Mouse (Mus musculus) liver, adult (tissue): ENCODE measurements around the gene BC034090.

ENCODE experiments used
- GATA4 ChIP-seq: IDR thresholded peaks from 2 replicates; pipeline ENCODE4 v1.6.1; 2014; ENCODE audit warnings: mild to moderate bottlenecking, low read length; ENCODE audit not compliant: insufficient replicate concordance

Gene BC034090

DNA sequence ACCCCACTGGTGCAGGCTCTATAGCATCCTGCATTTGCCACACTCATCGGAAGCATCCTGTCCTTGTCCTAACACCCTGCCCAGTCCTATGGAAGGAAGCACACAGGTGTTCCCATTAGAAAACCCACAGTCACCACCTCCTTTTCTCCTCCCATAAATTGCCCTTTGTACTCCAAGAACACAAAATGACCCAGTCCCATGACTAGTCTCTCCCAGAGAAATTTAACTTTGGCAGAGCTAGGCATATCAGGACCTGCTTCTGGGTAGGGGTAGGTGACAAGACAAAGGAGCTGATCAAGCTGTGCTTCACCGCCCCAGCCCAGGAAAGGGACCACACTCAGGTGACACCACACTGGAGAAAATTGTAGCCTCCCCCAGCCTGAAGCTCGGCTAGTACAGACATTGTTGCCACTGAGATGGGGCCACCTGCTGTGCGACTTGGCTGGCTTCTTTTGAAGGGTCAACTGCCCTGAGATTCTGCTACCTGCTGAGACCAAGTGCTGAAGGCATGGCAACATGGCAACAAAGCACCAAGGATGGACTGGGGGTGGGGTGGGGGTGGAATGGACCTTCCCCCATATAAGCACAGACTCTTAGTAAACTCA lies 6.4 kb upstream of the BC034090 start:
- TF ChIP-seq GATA4 = no peak

DNA sequence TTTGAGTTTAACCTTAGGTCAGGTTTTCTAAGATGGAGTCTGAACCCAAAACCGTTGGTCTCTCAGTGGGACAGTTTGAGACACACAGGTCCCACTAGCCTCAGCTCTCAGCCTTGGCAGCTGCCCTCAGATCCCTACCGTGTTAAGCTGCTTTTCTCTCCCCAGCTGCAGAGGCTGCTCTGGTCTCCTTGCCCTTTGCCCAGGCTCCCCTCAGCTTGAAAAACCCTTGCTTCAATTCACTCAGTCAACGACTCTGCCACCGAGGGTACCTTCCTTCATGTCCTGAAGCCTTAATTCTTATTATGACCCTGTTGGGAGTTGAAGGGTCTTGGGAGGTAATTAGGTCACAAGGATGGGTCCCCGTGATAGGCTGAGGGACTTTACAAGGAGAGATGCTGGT lies 5.7 kb upstream of the BC034090 start:
- TF ChIP-seq GATA4 = no peak

DNA sequence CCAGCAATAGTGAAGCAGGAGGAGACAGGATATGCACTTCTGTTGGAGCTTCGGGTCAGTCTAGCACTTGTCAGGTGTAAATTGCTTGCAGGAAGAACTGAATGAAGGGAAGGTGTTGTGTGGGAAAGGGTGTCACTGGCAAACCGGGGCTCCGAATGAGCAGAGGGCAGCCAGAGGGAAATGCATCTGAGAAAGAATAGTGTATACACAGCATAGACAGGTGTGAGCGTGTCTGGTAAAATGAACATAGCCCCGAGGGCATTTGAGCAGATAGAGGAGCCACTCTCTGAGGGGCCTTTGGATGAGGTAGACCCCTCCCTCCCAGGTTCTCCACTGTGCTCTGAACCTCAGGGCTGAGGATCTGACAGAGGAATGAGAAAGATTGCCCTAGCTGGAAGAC lies 3.8 kb upstream of the BC034090 start:
- TF ChIP-seq GATA4 = no peak

DNA sequence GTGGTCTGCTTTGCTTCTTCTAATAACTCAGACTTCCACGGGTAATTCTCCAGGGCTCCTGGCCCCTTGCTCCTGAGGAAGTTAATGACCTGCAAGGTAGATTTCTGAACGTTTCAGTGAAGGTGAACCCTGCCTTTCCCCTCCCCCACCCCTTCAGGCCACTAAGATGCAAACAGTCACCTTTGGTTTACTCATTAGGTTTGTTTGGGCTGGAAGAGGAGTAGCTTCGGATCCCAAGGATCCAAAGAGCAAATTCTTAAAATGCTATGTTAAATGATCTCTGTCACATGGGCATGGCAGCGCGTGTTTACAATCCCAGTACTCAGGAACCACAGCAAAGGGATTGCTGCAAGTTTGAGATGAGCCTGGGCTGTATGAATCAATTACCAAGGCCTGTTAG lies 3.2 kb upstream of the BC034090 start:
- no peak for TF ChIP-seq GATA4

DNA sequence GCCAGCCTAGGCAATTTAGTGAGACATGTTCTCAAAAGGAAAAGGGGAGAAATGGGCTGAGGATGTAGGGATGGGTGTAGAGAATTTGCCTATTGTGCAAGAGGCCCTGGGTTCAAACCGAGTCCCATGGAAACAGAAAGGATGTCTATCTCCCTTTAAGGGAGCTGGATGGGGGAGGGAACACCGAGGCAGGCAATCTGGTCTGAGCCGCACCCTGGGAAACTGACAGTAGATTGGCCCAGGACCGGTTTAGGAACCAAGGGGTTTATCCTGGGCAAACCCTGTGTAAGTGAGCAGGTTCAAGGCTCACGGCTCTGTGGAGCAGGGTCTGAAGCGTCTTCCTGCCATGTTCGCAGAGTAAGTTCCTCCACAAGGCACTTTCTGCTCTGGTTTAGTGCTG lies 1.3 kb upstream of the BC034090 start:
- no peak for TF ChIP-seq GATA4

DNA sequence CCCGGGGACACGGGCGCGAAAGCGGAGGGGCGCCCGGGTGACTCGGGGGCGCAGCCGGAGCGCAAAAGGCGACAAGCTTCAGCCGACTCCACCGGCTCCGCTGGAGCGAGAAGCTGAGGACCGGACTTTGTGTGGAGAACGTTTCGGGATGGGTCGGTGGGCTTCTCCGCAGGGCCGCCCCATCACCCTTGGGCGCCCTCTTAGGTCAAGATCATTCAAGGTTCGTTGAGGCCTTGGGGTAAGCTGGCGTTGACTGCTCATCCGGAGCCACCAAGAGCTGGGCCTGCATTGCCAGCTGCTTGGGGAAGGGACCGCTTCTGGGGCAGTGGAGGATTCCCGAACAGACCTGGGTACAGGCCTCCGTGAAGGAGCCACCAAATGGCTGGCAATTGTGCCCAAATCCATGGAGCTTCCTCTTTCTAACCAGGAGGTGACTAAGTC lies 547 bp upstream of the BC034090 start:
- no peak for TF ChIP-seq GATA4

DNA sequence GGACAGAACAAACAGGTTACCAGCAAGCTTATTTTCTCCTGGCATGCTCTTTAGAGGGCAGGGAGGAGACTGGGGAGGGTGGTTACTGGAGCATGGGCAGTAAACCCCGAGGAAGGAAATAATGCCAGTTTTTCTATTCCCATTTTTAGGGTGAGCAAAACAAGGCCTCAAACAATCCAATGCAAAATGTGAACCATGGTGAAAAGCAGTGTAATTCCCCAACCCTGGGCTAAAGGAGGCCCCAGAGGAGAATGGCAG lies 1.8 kb downstream of the BC034090 start:
- TF ChIP-seq GATA4 = no peak

DNA sequence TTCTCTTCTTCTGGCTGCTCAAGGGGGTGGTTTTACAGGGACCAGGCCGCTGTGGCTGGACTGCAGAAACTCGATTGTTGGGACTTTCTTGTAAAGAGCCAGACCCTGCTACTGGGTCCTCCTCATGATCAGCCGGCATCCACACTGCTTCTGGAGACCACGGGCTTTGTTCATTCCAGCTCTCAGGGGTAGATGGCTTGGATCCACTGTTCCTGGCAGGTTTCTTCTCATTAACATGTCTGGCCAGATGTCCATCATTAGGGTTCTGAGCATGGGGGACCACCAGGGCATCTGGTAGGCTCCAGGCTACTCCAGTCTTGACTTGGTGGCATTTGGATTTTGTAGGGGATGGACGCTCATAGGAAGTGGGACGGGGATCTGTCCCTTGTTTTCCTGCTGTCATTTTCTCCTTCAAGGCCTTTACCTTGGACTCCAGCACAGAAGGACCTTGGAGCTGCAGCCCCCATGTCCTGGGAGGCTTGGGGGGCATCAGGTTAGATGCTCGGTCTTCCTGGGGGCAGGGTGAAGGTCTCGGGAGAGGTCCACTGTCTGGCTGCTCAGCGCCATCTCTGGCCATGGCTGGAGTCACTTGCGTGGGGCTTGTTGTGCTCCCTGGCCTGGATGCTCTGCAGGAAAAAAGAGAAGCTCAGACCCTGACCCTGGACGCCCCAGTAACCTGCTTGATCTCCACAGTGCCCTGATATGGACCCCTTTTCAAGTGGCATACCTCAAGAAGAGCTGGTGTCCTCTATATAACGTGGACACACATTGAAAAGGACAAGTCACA lies 2.4 kb downstream of the BC034090 start:
- no peak for TF ChIP-seq GATA4

DNA sequence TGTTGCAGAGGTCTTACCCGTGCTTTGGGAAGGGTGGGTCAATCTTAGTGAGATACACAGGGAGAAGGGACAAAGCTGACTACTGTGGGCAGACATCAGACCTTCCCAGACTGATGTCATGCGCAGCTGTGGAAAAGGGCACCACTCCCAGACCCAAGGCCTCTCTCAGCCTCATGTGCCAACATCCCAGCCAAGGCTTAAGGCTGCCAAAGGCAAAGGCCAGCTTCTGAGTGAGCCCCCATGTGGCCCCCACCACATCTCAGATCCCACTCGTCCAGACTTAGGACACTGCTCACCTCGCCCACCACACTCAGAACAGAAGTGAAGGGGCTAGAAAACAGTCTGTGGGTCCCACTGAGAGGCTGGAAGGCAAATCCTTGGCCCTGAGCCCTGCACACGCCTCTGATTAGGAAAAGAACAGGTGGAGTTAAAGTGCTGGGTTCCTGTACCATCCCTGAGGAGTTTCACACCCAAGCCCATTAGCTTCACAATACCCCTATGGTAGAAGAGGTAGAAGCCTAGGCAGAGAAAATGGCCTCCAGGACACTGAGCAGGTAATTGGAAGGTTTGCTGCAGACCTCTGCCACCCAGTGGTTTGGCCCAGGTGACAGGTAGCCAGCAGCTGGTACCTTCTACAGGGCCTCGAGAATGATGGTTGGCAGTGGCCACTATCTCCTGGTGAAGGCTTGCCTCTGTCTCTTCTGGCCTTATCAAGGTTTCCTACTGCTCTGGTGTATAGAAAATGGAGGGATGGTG lies 4.1 kb downstream of the BC034090 start:
- no peak for TF ChIP-seq GATA4

DNA sequence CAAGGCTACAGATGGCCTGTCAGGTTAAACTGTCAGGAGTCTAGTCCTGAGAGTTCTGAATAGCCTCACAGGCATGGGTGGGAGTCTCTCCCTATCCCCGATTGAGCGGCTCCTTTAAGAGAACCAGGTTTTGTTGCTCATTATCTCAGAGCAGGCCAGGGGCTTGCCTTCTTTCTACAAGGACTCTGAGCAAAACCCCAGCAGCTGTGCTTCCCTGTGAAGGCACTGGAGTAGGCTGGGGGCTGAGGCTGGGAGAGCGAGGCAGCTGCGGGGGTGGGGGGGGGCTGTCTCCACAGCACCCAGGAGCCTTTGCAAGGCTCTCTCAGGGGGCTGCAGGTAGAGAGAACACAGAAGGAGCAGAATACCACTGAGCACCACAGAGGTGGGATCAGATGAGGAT lies 5.1 kb downstream of the BC034090 start:
- TF ChIP-seq GATA4 = no peak

DNA sequence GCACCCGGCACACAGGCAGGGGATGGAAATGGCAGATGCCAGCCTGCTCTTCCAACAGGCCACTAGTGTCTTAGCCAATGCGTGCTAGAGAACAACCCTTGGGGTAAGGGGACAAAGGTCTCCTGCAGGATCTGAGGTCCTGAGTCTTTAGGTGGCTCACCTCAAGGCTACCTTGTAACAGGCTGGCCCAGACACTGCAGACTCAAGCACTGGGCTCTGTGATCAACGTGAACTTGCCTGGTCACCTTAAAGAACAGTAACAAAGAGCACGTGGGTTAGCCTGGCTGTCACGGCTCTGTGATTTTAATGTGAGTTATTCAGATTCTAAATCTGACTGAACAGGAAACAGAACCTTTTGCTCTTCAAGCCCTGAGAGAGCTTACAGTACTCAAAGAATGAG lies 6.1 kb downstream of the BC034090 start:
- TF ChIP-seq GATA4 = no peak

DNA sequence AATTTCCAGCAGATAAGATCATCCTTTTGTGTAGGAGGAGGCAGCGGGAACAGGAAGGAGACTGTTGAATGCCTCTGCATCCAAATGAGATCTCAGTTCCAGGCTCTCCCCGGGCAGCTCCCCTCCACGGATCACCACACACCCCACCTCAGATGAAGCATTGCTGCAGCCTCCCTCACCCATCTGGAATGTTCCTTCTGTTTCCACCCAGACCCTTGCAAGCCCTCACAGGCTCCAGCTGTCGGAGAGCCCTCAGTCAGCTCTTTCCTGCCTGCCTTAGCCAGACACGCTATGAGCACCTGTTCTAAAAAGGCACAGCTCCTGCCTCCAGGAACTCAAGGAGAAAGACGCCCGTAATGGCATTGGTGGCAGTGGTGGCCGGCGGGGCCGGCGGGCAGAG lies 6.9 kb downstream of the BC034090 start:
- no peak for TF ChIP-seq GATA4

DNA sequence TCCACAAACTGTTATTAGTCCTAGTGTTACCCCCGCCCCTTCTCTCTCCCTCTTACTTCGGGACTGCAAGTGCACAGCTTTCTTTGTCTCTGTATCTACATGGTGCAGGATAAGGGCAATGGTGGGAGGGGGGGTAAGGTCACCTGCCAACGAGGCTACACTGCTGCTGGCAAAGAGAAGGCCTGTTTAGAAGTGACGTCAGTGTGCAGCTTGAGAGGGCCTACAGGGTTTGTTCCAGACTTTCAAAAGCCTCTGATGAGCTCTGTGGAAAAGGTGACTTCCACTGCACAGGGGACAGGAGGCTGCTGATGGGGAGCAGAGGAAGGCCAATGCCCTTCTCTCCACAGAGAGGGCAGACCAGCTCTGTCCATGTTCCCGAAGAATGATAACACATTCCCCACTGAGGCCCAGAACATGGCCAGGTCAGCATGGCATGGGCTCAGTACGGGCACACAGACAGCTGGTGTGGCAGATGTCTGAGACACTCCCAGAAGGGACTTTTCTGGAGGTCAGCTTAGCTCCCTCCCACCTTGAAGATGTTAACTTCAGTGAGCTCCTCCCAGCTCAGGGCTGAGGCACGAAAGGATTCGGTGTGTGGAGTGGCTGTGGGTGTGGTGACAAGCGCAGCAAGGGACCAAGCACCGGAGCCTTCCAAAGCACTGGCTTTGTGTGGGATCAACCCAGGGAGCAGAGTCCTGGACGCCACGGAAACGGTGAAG lies 7.8 kb downstream of the BC034090 start:
- TF ChIP-seq GATA4 = no peak

DNA sequence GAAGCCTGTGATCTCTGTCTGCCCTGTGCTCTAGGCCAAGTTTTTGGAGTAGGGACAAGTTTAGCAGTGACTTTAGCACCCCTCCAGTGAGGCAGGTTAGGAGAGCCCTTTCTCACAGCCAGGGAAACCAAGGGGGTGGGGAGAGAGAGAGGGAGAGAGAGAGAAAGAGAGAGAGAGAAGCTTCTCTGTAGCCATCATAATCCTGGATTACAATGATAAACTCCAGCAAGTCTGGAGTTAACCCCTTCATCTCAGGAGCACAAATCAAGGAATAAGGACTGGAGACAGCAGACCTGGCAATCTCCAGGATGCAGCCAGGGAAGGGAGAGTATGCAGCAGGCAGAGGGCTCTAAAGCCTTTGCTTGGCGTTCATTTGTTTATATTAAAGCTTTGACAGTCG lies 8.6 kb downstream of the BC034090 start:
- TF ChIP-seq GATA4 = no peak

DNA sequence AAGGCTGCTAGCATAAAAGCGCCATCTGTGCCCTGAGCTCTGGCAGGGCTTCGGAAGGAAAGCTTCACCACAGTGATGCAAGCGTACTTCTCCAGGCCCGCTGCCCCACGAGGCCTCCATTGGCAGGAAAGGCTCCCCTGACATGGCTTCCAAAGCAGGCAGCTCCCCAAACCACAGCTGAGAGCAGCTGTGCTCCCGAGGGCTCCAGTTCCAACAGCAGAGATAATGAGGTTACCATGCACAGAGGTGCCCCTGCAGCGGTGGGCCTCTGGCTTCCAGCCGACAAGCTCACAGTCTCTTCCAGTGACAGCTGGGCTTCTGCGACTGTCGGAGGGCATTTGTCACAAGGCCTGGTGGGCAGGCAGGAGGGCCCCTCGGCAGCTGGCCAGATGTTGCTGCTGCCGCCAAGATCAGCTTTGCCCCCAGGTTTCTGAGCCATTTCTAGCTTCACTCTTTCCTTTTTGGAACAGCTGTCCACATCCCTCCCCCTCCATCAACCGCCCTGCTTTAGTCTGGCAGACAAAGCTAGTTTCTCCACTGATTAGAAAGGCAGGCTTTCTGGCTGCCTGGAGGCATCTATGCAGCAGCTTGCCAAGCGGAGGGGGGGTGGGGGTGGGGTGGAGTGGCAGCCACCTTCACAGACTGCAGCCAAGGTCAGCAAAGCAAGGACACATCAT lies 10.2 kb downstream of the BC034090 start:
- TF ChIP-seq GATA4 = no peak
